Mouse (Mus musculus): ENCODE measurements around the gene Gm2115.

GRCm38 (mm10) chr7:84594087-84594916 is 65.5 kb downstream of the Gm2115 start:
- peak; percentile 52 for TF ChIP-seq CTCF (conservative IDR thresholded peaks at IDR 0.05; ENCODE audit: insufficient read depth, insufficient read length, low read depth, low read length)
- no peak for TF ChIP-seq POLR2A (IDR thresholded peaks at IDR 0.05; ENCODE audit: low read depth, low read length)
